In genomic region chr13:73476796-73477195, GRCm38 (mm10) we compare ENCODE assay signal across 20 mouse cellular contexts. TPM values are rescaled to one million over a fixed set of nuclear protein-coding genes. Genes with fewer than 3 reads are reported as not detected.
DNase-seq lines count a peak whose midpoint lies in the region; ATAC-seq lines count a peak whose summit lies in the region.
"Had no signal": no experiment of that assay in that cellular context is flagged by ENCODE, and none has a peak within 500 bp of the region (broad histone marks: within the 10 kb centered on the region; RNA-seq: fewer than 3 reads in every experiment).

No protein-coding gene starts in this region.

- no peak for ATAC-seq in erythroblast, adult 5-6 weeks (replicated peaks; ENCODE audit: low FRiP score, poor library complexity, severe bottlenecking)
- ATAC-seq in heart, embryonic 15.5 days (replicated peaks; ENCODE audit: insufficient number of reproducible peaks, insufficient read depth, low FRiP score, low read depth) = no peak
- ATAC-seq: CD4-positive, CD25-positive, alpha-beta regulatory T cell, adult 4 months; forebrain, embryonic 16.5 days; intestine, embryonic 15.5 days had no signal

- H3K9me3 ChIP-seq in erythroblast, embryonic 14.5 days (ENCODE audit: control insufficient read depth, low read length) = no peaks in the 10 kb centered on the region
- no peaks in the 10 kb centered on the region for H3K9me3 ChIP-seq in heart, embryonic 15.5 days (replicated peaks)
- H3K9me3 ChIP-seq: heart, embryonic 12.5 days; hindbrain, embryonic 13.5 days; intestine, embryonic 15.5 days; kidney, embryonic 15.5 days had no signal

- 0 out of 2 replicates have a peak overlapping the region, but pooled peaks have one; percentile 10 for H3K27ac ChIP-seq in heart, embryonic 15.5 days
- H3K27ac ChIP-seq: hindbrain, embryonic 13.5 days; intestine, embryonic 15.5 days; kidney, embryonic 15.5 days had no signal

- intact Hi-C loops in heart, postnatal 36 days (cut with DNase I) = no loop called here

- H3K4me3 ChIP-seq in erythroblast, embryonic 14.5 days (replicated peaks) = peak overlapping the region; percentile 34
- no peak overlapping the region for H3K4me3 ChIP-seq in heart, embryonic 15.5 days
- H3K4me3 ChIP-seq: heart, embryonic 12.5 days; hindbrain, embryonic 13.5 days; intestine, embryonic 15.5 days; kidney, embryonic 15.5 days had no signal

- WGBS in heart, embryonic 15.5 days = 59% methylated on average over 8 of the region's 8 CpGs

- H3K36me3 ChIP-seq in erythroblast, embryonic 14.5 days (ENCODE audit: control insufficient read depth) = peaks cover 100% of the 10 kb centered on the region
- H3K36me3 ChIP-seq in heart, embryonic 15.5 days = no peaks in the 10 kb centered on the region
- H3K36me3 ChIP-seq: G1E; heart, embryonic 12.5 days; intestine, embryonic 15.5 days; kidney, embryonic 15.5 days had no signal

- no peak overlapping the region for H3K9ac ChIP-seq in heart, embryonic 15.5 days
- H3K9ac ChIP-seq: heart, embryonic 12.5 days; hindbrain, embryonic 13.5 days; intestine, embryonic 15.5 days; kidney, embryonic 15.5 days had no signal

- peaks cover 100% of the 10 kb centered on the region for H3K4me1 ChIP-seq in erythroblast, embryonic 14.5 days (ENCODE audit: control insufficient read depth)
- H3K4me1 ChIP-seq in heart, embryonic 15.5 days (replicated peaks) = peaks cover 20% of the 10 kb centered on the region
- H3K4me1 ChIP-seq: intestine, embryonic 15.5 days had no signal

- H3K4me2 ChIP-seq in heart, embryonic 15.5 days = no peak overlapping the region
- H3K4me2 ChIP-seq: heart, embryonic 12.5 days; hindbrain, embryonic 13.5 days; intestine, embryonic 15.5 days; kidney, embryonic 15.5 days had no signal

- no peak for DNase-seq in heart, postnatal 36 days
- peak; percentile 22 for DNase-seq in right cerebral cortex, adult 18-20 months
- DNase-seq in right cerebral cortex, postnatal 14 days = no peak
- no peak for DNase-seq in thymus, postnatal 10 days (ENCODE audit: low spot score in 2 of 2)
- DNase-seq in layer of hippocampus, adult 18-20 months (ENCODE audit: low spot score in 2 of 2) = no peak
- DNase-seq: embryo, embryonic 11 days had no signal

- H3K27me3 ChIP-seq in erythroblast, embryonic 14.5 days (ENCODE audit: control insufficient read depth) = no peaks in the 10 kb centered on the region
- H3K27me3 ChIP-seq in heart, embryonic 15.5 days = no peaks in the 10 kb centered on the region
- H3K27me3 ChIP-seq: heart, embryonic 12.5 days; hindbrain, embryonic 13.5 days; intestine, embryonic 15.5 days; kidney, embryonic 15.5 days had no signal

RNA-seq across cellular contexts. Expression of gene Lpcat1, which starts 9.8 kb away (rescaled TPM):
- polyA plus RNA-seq in erythroblast, embryonic 14.5 days (2012) = 11.1 and 15.4 TPM in 2 replicates
- total RNA-seq in erythroblast, adult 5-6 weeks (2015; ENCODE audit: low replicate concordance) = 72.5 and 89.3 TPM in 2 replicates
- 176 and 246 TPM in 2 replicates for total RNA-seq in erythroblast, adult 5-6 weeks (2017; ENCODE audit: low replicate concordance)
- polyA plus RNA-seq in heart, embryonic 15.5 days (2015; fragmentation: Nextera tagmentation; extraction: Ambion mirVana) = 15.9 and 19.1 TPM in 2 replicates
- 1 to 10 TPM; 7.0 to 9.4 TPM for total RNA-seq in heart, postnatal 36 days (2021)
- 10 to 100 TPM; 35.0 to 37.7 TPM for total RNA-seq in layer of hippocampus, adult 18-20 months (2021)
- polyA plus RNA-seq: G1E had no signal

RNA-seq across cellular contexts. Expression of gene Slc6a3, which starts 59.8 kb away (rescaled TPM):
- 0.07 TPM in 1 of 2 replicates, not detected in the other for polyA plus RNA-seq in erythroblast, embryonic 14.5 days (2012)
- total RNA-seq in erythroblast, adult 5-6 weeks (2015; ENCODE audit: low replicate concordance) = not detected in 2 replicates
- total RNA-seq in erythroblast, adult 5-6 weeks (2017; ENCODE audit: low replicate concordance) = 0.17 and 0.28 TPM in 2 replicates
- polyA plus RNA-seq in heart, embryonic 15.5 days (2015; fragmentation: Nextera tagmentation; extraction: Ambion mirVana) = 0.05 and 0.14 TPM in 2 replicates
- total RNA-seq in heart, postnatal 36 days (2021) = not detected
- under 1 TPM; 0.15 to 0.27 TPM for total RNA-seq in layer of hippocampus, adult 18-20 months (2021)
- total RNA-seq: adrenal gland, postnatal 4 days; G1E; gastrocnemius, adult 8-10 months; megakaryocyte progenitor cell, adult 5-6 weeks had no signal
- polyA plus RNA-seq: CD4-positive, CD25-positive, alpha-beta regulatory T cell, adult 4 months; G1E; large intestine, adult 2 months had no signal
